29 mouse cellular contexts compared by ENCODE assay signal in genomic region chr5:90872377-90872776, GRCm38 (mm10). TPM values are rescaled to one million over a fixed set of nuclear protein-coding genes. Genes with fewer than 3 reads are reported as not detected.
A peak's percentile ranks its signal among the peaks of the same experiment; 100 is the strongest.
DNase-seq lines count a peak whose midpoint lies in the region; ATAC-seq and TF ChIP-seq lines count a peak whose summit lies in the region.
"Had no signal": no experiment of that assay in that cellular context is flagged by ENCODE, and none has a peak within 500 bp of the region (broad histone marks: within the 10 kb centered on the region; RNA-seq: fewer than 3 reads in every experiment).

No protein-coding gene starts in this region.

- no peak for ATAC-seq in hindbrain, embryonic 13.5 days (ENCODE audit: low FRiP score)
- ATAC-seq: forebrain, embryonic 15.5 days; midbrain, embryonic 13.5 days had no signal

- H3K4me3 ChIP-seq in liver, adult 2 months (ENCODE audit: insufficient read depth, low read depth, low read length), result no peak overlapping the region
- no peak overlapping the region for H3K4me3 ChIP-seq in small intestine, adult 2 months (ENCODE audit: low read depth, low read length)
- no peak overlapping the region for H3K4me3 ChIP-seq in hindbrain, embryonic 13.5 days
- H3K4me3 ChIP-seq: embryonic facial prominence, embryonic 15.5 days; forebrain, embryonic 15.5 days; limb, embryonic 10.5 days; midbrain, embryonic 13.5 days had no signal

- H3K9me3 ChIP-seq in hindbrain, embryonic 13.5 days, result no peaks in the 10 kb centered on the region
- H3K9me3 ChIP-seq: embryonic facial prominence, embryonic 15.5 days; forebrain, embryonic 15.5 days; limb, embryonic 10.5 days; midbrain, embryonic 13.5 days had no signal

- no peaks in the 10 kb centered on the region for H3K36me3 ChIP-seq in liver, adult 2 months (ENCODE audit: control insufficient read depth, insufficient read depth, low read length)
- H3K36me3 ChIP-seq in small intestine, adult 2 months (ENCODE audit: control insufficient read depth, insufficient read depth, low read length), result no peaks in the 10 kb centered on the region
- no peaks in the 10 kb centered on the region for H3K36me3 ChIP-seq in hindbrain, embryonic 13.5 days
- H3K36me3 ChIP-seq: embryonic facial prominence, embryonic 15.5 days; forebrain, embryonic 15.5 days; limb, embryonic 10.5 days; midbrain, embryonic 13.5 days had no signal

- DNase-seq in liver, adult 2 months (ENCODE audit: extremely low read depth, low read depth, low spot score), result peak; percentile 98
- no peak for DNase-seq in liver
- DNase-seq in kidney, adult 8-10 months, result peak; percentile 56 to 74
- peak; percentile 56 for DNase-seq in kidney, postnatal 14 days
- no peak for DNase-seq in adipocyte (ENCODE audit: low spot score)
- DNase-seq in adrenal gland, adult 8-10 months, result no peak
- DNase-seq: adrenal gland, postnatal 36 days; cerebellum, adult 9-11 months; gastrocnemius, postnatal 14 days; heart, adult 11 months; lung, adult 18-20 months; lung, postnatal 10 days; thymus, postnatal 25 days had no signal

- no peak overlapping the region; the same call in 1 of the 2 replicates for H3K27ac ChIP-seq in liver, adult 2 months (replicated peaks; ENCODE audit: insufficient read depth, low read depth, low read length)
- peak overlapping the region; percentile 30 for H3K27ac ChIP-seq in small intestine, adult 2 months (ENCODE audit: insufficient read depth, low read depth, low read length)
- H3K27ac ChIP-seq in hindbrain, embryonic 13.5 days, result no peak overlapping the region
- H3K27ac ChIP-seq: embryonic facial prominence, embryonic 15.5 days; forebrain, embryonic 15.5 days; limb, embryonic 10.5 days; midbrain, embryonic 13.5 days had no signal

- H3K4me2 ChIP-seq in hindbrain, embryonic 13.5 days, result no peak overlapping the region
- H3K4me2 ChIP-seq: embryonic facial prominence, embryonic 15.5 days; forebrain, embryonic 15.5 days; heart, embryonic 11.5 days; midbrain, embryonic 13.5 days had no signal

- TF ChIP-seq POLR2A in liver, adult 2 months (IDR thresholded peaks at IDR 0.05; ENCODE audit: extremely low read depth, insufficient read depth, low read length), result no peak
- TF ChIP-seq POLR2A in small intestine, adult 2 months (IDR thresholded peaks at IDR 0.05; ENCODE audit: low read depth, low read length), result no peak

- no peak overlapping the region for H3K9ac ChIP-seq in liver, adult 2 months (ENCODE audit: low read depth, low read length)
- no peak overlapping the region for H3K9ac ChIP-seq in hindbrain, embryonic 13.5 days
- H3K9ac ChIP-seq: embryonic facial prominence, embryonic 15.5 days; forebrain, embryonic 15.5 days; midbrain, embryonic 13.5 days had no signal

- no peaks in the 10 kb centered on the region for H3K27me3 ChIP-seq in liver, adult 2 months (ENCODE audit: control insufficient read depth, insufficient read depth, low read length)
- H3K27me3 ChIP-seq in small intestine, adult 2 months (ENCODE audit: control insufficient read depth, insufficient read depth, low read length), result no peaks in the 10 kb centered on the region
- no peaks in the 10 kb centered on the region for H3K27me3 ChIP-seq in hindbrain, embryonic 13.5 days
- H3K27me3 ChIP-seq: embryonic facial prominence, embryonic 15.5 days; forebrain, embryonic 15.5 days; midbrain, embryonic 13.5 days had no signal

- 23% methylated on average over 7 of the region's 7 CpGs for WGBS in liver, adult 2 months
- 29% methylated on average over 7 of the region's 7 CpGs for WGBS in small intestine, adult 2 months
- 82% methylated on average over 7 of the region's 7 CpGs for WGBS in hindbrain, embryonic 13.5 days

- peaks cover 13% of the 10 kb centered on the region; the same call in 1 of the 2 replicates for H3K4me1 ChIP-seq in liver, adult 2 months (ENCODE audit: control insufficient read depth, insufficient read depth, low read length)
- peaks cover 2% of the 10 kb centered on the region; the same call in 1 of the 2 replicates for H3K4me1 ChIP-seq in small intestine, adult 2 months (ENCODE audit: control insufficient read depth, insufficient read depth, insufficient read length, low read length)
- no peaks in the 10 kb centered on the region for H3K4me1 ChIP-seq in hindbrain, embryonic 13.5 days (replicated peaks)
- H3K4me1 ChIP-seq: forebrain, embryonic 15.5 days; limb, embryonic 10.5 days; midbrain, embryonic 13.5 days had no signal

- no peak for TF ChIP-seq CTCF in liver, adult 2 months (IDR thresholded peaks at IDR 0.05; ENCODE audit: low read depth, low read length)
- no peak for TF ChIP-seq CTCF in small intestine, adult 2 months (IDR thresholded peaks at IDR 0.05; ENCODE audit: extremely low read depth, insufficient read length, insufficient replicate concordance, low read depth, low read length)

- H3K79me2 ChIP-seq in liver, adult 2 months (ENCODE audit: control insufficient read depth, insufficient read depth, low read length), result no peaks in the 10 kb centered on the region

RNA-seq across cellular contexts. Expression of gene Cxcl1, which starts 18.7 kb away (rescaled TPM):
- 8.2 and 9.3 TPM in 2 replicates for total RNA-seq in liver, adult 2 months (2014; rRNA removed)
- 2.0 and 4.2 TPM in 2 replicates for polyA plus RNA-seq in liver, adult 2 months (2012; rRNA removed)
- 1.3 and 2.8 TPM in 2 replicates for polyA plus RNA-seq in small intestine, adult 2 months (2012; rRNA removed)
- 0.21 TPM in 1 of 2 replicates, not detected in the other for polyA plus RNA-seq in hindbrain, embryonic 13.5 days (2015; fragmentation: Nextera tagmentation; extraction: Ambion mirVana)
- 1 to 10 TPM in 1 of 4 experiments, under 1 TPM in 3; 0.49 to 2.1 (median 0.67) TPM for total RNA-seq in adrenal gland, adult 8-10 months (2022)
- total RNA-seq: common myeloid progenitor, adult 5-6 weeks; hematopoietic stem cell, adult 5-6 weeks; megakaryocyte progenitor cell, adult 5-6 weeks; monocyte, adult 5-6 weeks; neutrophil, adult 5-6 weeks had no signal
- polyA plus RNA-seq: midbrain, embryonic 13.5 days had no signal

RNA-seq across cellular contexts. Expression of gene Cxcl2, which starts 31.3 kb away (rescaled TPM):
- 0.07 and 0.28 TPM in 2 replicates for total RNA-seq in liver, adult 2 months (2014; rRNA removed)
- 0.17 and 0.31 TPM in 2 replicates for polyA plus RNA-seq in liver, adult 2 months (2012; rRNA removed)
- 1.2 and 18.6 TPM in 2 replicates for polyA plus RNA-seq in small intestine, adult 2 months (2012; rRNA removed)
- polyA plus RNA-seq in hindbrain, embryonic 13.5 days (2015; fragmentation: Nextera tagmentation; extraction: Ambion mirVana), result not detected in 2 replicates
- 1 to 10 TPM in 1 of 4 experiments, under 1 TPM in 3; 0.22 to 1.1 (median 0.62) TPM for total RNA-seq in adrenal gland, adult 8-10 months (2022)
- total RNA-seq: gastrocnemius, postnatal 14 days; layer of hippocampus, postnatal 10 days; left cerebral cortex, adult 8-10 months had no signal
- polyA plus RNA-seq: embryonic facial prominence, embryonic 15.5 days; forebrain, embryonic 15.5 days; heart, embryonic 11.5 days; heart, postnatal 0 days; limb, embryonic 10.5 days; midbrain, embryonic 13.5 days; testis, adult 2 months had no signal

RNA-seq across cellular contexts. Expression of gene Mthfd2l, which starts 58.5 kb away (rescaled TPM):
- total RNA-seq in liver, adult 2 months (2014; rRNA removed), result 7.8 and 9.9 TPM in 2 replicates
- polyA plus RNA-seq in liver, adult 2 months (2012; rRNA removed), result 6.3 and 6.4 TPM in 2 replicates
- 17.1 and 39.5 TPM in 2 replicates for polyA plus RNA-seq in small intestine, adult 2 months (2012; rRNA removed)
- polyA plus RNA-seq in hindbrain, embryonic 13.5 days (2015; fragmentation: Nextera tagmentation; extraction: Ambion mirVana), result 77.7 and 87.5 TPM in 2 replicates
- total RNA-seq in adrenal gland, adult 8-10 months (2022), result 10 to 100 TPM; 15.7 to 20.5 (median 18.5) TPM

Comparison
In these comparisons a context has a peak if more than half of its experiments do, and no peak if none do; other contexts are left out.
1. DNase-seq: peak in liver, adult 2 months (single experiment), kidney, adult 8-10 months (2 of 2) and kidney, postnatal 14 days (single experiment); none in liver (single experiment), adipocyte (single experiment) and adrenal gland, adult 8-10 months (single experiment).